Mouse (Mus musculus) neural tube, embryonic 14.5 days (tissue): ENCODE results near the gene Ptprm. TPM values are rescaled to one million over a fixed set of nuclear protein-coding genes. Genes with fewer than 3 reads are reported as not detected.

Source experiments
- ATAC-seq: fragments of 200-750 bp; cut with Nextera tagmentation; 2 replicates; pipeline ENCODE4 v1.8.0; 2017; ENCODE audit warnings: low read depth, mild to moderate bottlenecking, moderate TSS enrichment, moderate library complexity
- H3K27ac ChIP-seq: fragments of 300-500 bp; sonication (generic); 2 replicates; pipeline ENCODE4 v1.5.1; 2014; ENCODE audit warnings: low read depth, mild to moderate bottlenecking, control low read depth, low read length, moderate library complexity, mixed read lengths
- H3K27me3 ChIP-seq: fragments of 300-500 bp; sonication (generic); 2 replicates; pipeline ENCODE4 v1.6.1; 2014; ENCODE audit warnings: low read length; ENCODE audit not compliant: control insufficient read depth, insufficient read depth
- H3K36me3 ChIP-seq: fragments of 300-500 bp; sonication (generic); 2 replicates; pipeline ENCODE4 v1.6.1; 2014; ENCODE audit warnings: low read length, mixed read lengths; ENCODE audit not compliant: control insufficient read depth, insufficient read depth
- H3K4me1 ChIP-seq: fragments of 300-500 bp; sonication (generic); 2 replicates; pipeline ENCODE4 v1.6.1; 2014; ENCODE audit warnings: low read length; ENCODE audit not compliant: control insufficient read depth, insufficient read depth
- H3K4me2 ChIP-seq: fragments of 300-500 bp; sonication (generic); 2 replicates; pipeline ENCODE4 v1.6.1; 2014; ENCODE audit warnings: mild to moderate bottlenecking, low read depth, low read length, control low read depth
- H3K4me3 ChIP-seq: fragments of 300-500 bp; sonication (generic); 2 replicates; pipeline ENCODE4 v1.5.1; 2014; ENCODE audit warnings: low read depth, low read length, control low read depth, mixed read lengths
- H3K9ac ChIP-seq: fragments of 300-500 bp; sonication (generic); replicated peaks from 2 replicates; pipeline ENCODE4 v1.6.1; 2014; ENCODE audit warnings: low read depth, mild to moderate bottlenecking, control low read depth, low read length, mixed read lengths
- H3K9me3 ChIP-seq: fragments of 300-500 bp; sonication (generic); 2 replicates; pipeline ENCODE4 v1.6.1; 2016; ENCODE audit warnings: low read length; ENCODE audit not compliant: control insufficient read depth
- WGBS: fragments of 180-500 bp; shearing (Covaris S2); extraction: QIAGEN DNeasy Blood & Tissue Kit; methylation state at CpG from one replicate; pipeline ENCODE4 v1.1.7; 2014; 5-methylcytosine and 5-hydroxymethylcytosine counted together
- polyA plus RNA-seq: library from polyadenylated mRNA; unstranded; fragments of >200 nt; fragmentation: Nextera tagmentation; extraction: Ambion mirVana; gene quantifications from 2 replicates; pipeline ENCODE4 v1.2.1, GENCODE M21; 2014

The Ptprm gene
- polyA plus RNA-seq, 1 experiment from 2014 or later, result 26.9 TPM

DNA sequence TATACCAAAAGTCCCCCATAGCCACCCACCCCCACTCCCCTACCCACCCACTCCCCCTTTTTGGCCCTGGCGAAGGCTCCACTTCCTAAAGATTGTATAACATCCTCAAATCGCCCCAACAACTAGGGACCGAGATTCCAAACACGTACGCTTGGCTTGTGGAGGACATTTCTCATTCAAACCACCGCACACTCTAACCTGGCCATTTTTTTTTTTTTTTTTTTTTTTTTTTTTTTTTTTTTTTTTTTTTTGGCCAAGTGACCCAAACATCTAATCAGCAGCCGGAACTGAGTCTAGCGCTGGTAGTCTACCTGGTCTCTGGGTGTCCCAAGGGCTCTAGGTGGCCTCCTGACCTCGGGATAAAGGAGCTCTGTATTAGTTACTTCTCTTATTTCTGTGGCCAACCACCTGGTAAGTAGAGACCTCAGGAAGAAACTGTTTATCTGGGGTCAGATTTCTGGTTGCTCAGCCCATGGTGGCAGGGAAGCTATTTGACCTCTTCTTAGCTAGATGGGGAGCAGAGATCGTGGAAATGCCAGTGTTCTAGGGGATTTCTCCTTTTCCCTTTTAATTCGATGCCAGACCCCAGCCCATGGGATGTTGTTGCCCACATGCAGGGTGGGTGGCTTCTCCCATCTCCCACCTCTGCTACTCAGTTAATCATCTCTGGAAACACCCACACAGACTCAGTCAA lies 9.3 kb upstream of the Ptprm start:
- Histone ChIP-seq H3K9me3 (no peaks in the 10 kb centered on the region), H3K4me3 (no peak overlapping the region), H3K9ac (no peak overlapping the region), H3K27ac (no peak overlapping the region), H3K27me3 (no peaks in the 10 kb centered on the region), H3K4me1 (no peaks in the 10 kb centered on the region), H3K36me3 (no peaks in the 10 kb centered on the region), H3K4me2 (no peak overlapping the region)
- 89% methylated on average over 11 of the region's 11 CpGs for WGBS
- ATAC-seq, result no peak

GRCm38 (mm10) chr17:67362131-67362530 lies 7.9 kb upstream of the Ptprm start:
- no peak overlapping the region for H3K9ac ChIP-seq
- H3K36me3 ChIP-seq, result no peaks in the 10 kb centered on the region
- no peak overlapping the region for H3K27ac ChIP-seq
- H3K4me2 ChIP-seq, result no peak overlapping the region
- no peak for ATAC-seq
- no peaks in the 10 kb centered on the region for H3K27me3 ChIP-seq
- no peaks in the 10 kb centered on the region for H3K9me3 ChIP-seq
- no peaks in the 10 kb centered on the region for H3K4me1 ChIP-seq
- WGBS, result 95% methylated on average over 6 of the region's 6 CpGs
- H3K4me3 ChIP-seq, result no peak overlapping the region

- Histone ChIP-seq H3K4me3 (no peak overlapping the region), H3K9me3 (no peaks in the 10 kb centered on the region), H3K27ac (no peak overlapping the region), H3K4me1 (no peaks in the 10 kb centered on the region), H3K9ac (no peak overlapping the region), H3K27me3 (no peaks in the 10 kb centered on the region), H3K4me2 (no peak overlapping the region), H3K36me3 (no peaks in the 10 kb centered on the region)
- WGBS, result 11% methylated on average over 3 of the region's 3 CpGs
- no peak for ATAC-seq
Measured at GRCm38 (mm10) chr17:67360606-67361005, 6.3 kb upstream of the Ptprm start.

GRCm38 (mm10) chr17:67359578-67359977 lies 5.3 kb upstream of the Ptprm start:
- H3K27ac ChIP-seq, result no peak overlapping the region
- WGBS, result 96% methylated on average over 5 of the region's 5 CpGs
- H3K9me3 ChIP-seq, result no peaks in the 10 kb centered on the region
- no peak overlapping the region for H3K9ac ChIP-seq
- H3K4me1 ChIP-seq, result no peaks in the 10 kb centered on the region
- ATAC-seq, result no peak
- no peaks in the 10 kb centered on the region for H3K27me3 ChIP-seq
- no peak overlapping the region for H3K4me3 ChIP-seq
- no peak overlapping the region for H3K4me2 ChIP-seq
- H3K36me3 ChIP-seq, result no peaks in the 10 kb centered on the region

- Histone ChIP-seq H3K27me3 (peaks cover 1% of the 10 kb centered on the region; the same call in 1 of the 2 replicates), H3K27ac (no peak overlapping the region), H3K4me3 (no peak overlapping the region), H3K9me3 (no peaks in the 10 kb centered on the region), H3K4me2 (no peak overlapping the region), H3K9ac (no peak overlapping the region), H3K4me1 (no peaks in the 10 kb centered on the region), H3K36me3 (no peaks in the 10 kb centered on the region)
- no peak for ATAC-seq
- WGBS, result 93% methylated on average over 7 of the region's 7 CpGs
Measured at GRCm38 (mm10) chr17:67358541-67358940, 4.3 kb upstream of the Ptprm start.

- ATAC-seq, result no peak
- H3K4me2 ChIP-seq, result no peak overlapping the region
- H3K4me1 ChIP-seq, result no peaks in the 10 kb centered on the region
- H3K27ac ChIP-seq, result no peak overlapping the region
- H3K9me3 ChIP-seq, result no peaks in the 10 kb centered on the region
- no peak overlapping the region for H3K9ac ChIP-seq
- peaks cover 2% of the 10 kb centered on the region; the same call in 1 of the 2 replicates for H3K27me3 ChIP-seq
- H3K36me3 ChIP-seq, result no peaks in the 10 kb centered on the region
- H3K4me3 ChIP-seq, result no peak overlapping the region
- 82% methylated on average over 4 of the region's 4 CpGs for WGBS
Measured at GRCm38 (mm10) chr17:67357191-67357590, 2.9 kb upstream of the Ptprm start.

DNA sequence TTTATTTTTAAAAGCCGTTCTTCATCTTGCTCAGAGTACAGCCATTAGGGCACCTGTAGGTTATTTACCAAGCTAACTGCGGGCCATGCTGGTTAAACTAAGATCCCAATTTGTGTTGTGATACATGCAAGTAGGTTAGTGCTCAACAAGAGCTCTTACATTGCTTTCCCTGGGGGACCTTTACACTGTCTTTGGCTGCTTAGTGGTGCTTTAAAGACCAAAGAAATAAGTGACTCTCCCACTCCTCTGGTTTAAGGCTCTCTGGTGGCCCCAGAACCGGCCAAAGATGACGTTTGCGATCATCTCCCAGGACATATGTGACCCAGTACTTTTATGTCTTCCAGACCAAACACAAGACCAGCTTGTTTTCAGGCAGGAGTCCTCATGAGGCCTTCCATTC lies 994 bp upstream of the Ptprm start:
- Histone ChIP-seq H3K36me3 (no peaks in the 10 kb centered on the region), H3K4me1 (no peaks in the 10 kb centered on the region), H3K9ac (no peak overlapping the region), H3K4me3 (peak overlapping the region; percentile 65; the same call in 1 of the 2 replicates), H3K27me3 (peaks cover 2% of the 10 kb centered on the region; the same call in 1 of the 2 replicates), H3K9me3 (no peaks in the 10 kb centered on the region), H3K4me2 (peak overlapping the region; percentile 95), H3K27ac (no peak overlapping the region)
- 28% methylated on average over 5 of the region's 5 CpGs for WGBS
- ATAC-seq, result no peak

DNA sequence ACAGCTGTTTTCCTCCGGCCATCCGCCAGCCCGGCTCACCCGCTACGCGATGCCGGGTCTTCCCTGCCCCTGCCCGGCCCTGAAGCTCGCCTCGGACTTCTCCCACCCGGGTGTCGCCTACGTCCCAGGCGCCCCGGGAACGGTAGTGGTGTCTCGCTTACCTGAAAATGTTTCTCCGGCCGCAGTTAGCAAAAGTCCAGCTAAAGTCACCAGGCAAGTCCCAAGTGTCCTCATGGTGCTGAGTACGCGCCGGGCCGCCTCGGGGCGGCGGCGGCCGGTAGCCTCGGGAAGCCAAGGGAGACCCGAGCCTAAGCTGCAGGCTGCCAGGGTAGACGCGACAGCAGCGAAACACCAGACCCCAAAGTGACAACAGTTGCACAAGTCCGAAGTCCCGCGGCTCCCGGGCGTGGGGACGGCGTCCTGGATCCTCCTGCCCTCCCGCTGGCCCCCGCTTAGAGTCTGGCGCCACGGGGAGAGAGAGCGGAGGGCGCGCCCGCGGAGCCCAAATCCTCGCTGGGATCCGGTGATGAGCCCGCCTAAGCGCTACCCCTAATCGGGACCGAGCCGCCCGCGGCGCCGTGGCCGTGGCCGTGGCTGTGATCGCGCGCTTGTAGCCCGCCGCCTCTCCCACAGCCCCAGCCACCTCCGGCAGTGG lies 334 bp downstream of the Ptprm start:
- ATAC-seq, result peak; percentile 28
- WGBS, result under 1% methylated on average over 60 of the region's 68 CpGs

More for the DNA sequence above, 334 bp downstream of the Ptprm start:
- H3K4me3 ChIP-seq, result peak overlapping the region; percentile 65
- H3K4me1 ChIP-seq, result no peaks in the 10 kb centered on the region
- peak overlapping the region; percentile 73; the same call in 1 of the 2 replicates for H3K27ac ChIP-seq
- no peaks in the 10 kb centered on the region for H3K36me3 ChIP-seq
- H3K4me2 ChIP-seq, result peak overlapping the region; percentile 95
- H3K27me3 ChIP-seq, result peaks cover 2% of the 10 kb centered on the region; the same call in 1 of the 2 replicates
- H3K9ac ChIP-seq, result peak overlapping the region; percentile 64
- H3K9me3 ChIP-seq, result no peaks in the 10 kb centered on the region
